Mouse (Mus musculus) small intestine, adult 2 months (tissue): ENCODE data around the gene Gm281.

Source experiments
- CTCF ChIP-seq: fragments of 200-500 bp; IDR thresholded peaks from 2 replicates; pipeline ENCODE4 v1.5.1; 2012; ENCODE audit warnings: low read depth, mild to moderate bottlenecking, control low read depth, inconsistent platforms, low read length, moderate library complexity, mixed read lengths; ENCODE audit not compliant: insufficient replicate concordance, insufficient read length; ENCODE audit errors: extremely low read depth
- POLR2A ChIP-seq: fragments of 200-500 bp; IDR thresholded peaks from 2 replicates; pipeline ENCODE4 v1.6.1; 2012; ENCODE audit warnings: low read depth, mild to moderate bottlenecking, control low read depth, inconsistent platforms, low read length, moderate library complexity

DNA sequence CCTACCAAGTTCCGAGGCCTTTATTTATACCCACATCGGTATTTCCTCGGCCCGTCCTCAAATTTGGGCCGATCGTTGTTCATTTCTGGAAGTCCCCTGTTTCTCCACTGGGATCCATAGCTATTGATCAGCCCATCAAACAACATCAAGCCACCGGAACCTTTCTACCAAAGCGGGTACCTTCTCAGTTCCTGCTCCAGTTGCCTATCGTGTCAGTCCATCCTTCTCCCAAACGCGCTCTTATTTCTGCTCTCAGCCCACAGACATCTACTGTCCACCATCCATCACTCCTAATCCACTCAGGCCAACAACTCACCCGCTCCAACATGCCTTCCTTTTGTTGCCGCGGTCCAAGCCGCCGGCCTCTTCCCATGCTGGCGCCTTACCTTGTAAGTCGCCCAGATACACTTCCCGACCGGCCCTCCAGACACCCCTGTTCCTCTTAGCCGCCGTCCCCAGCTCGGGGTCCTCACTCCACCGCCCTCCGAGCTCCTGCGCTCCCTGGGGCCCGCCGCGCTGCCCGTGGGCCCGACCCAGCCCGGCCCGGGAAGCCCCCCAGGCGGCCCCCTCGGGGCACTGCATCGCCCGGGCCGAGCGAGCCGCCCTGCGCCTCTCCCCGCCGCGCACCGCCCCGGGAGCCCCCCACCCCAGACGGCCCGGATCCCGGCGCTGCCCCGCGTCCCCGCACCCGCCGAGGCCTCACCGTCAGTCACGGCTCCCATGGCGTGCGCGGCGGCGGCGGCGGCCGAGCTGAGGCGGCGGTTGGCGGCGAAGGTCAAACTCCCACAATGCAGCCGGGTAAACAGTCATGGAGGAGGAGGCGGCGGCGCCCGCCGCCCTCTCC, 46.4 kb upstream of the Gm281 start:
- TF ChIP-seq CTCF (no peak), POLR2A (no peak)
